13 mouse cellular contexts compared by ENCODE assay signal in genomic region chr16:95117531-95117930, GRCm38 (mm10).
A peak's percentile ranks its signal among the peaks of the same experiment; 100 is the strongest.
DNase-seq lines count a peak whose midpoint lies in the region.
"Had no signal": no experiment of that assay in that cellular context is flagged by ENCODE, and none has a peak within 500 bp of the region (broad histone marks: within the 10 kb centered on the region; RNA-seq: fewer than 3 reads in every experiment).

No protein-coding gene starts in this region.

- intact Hi-C loops in left cerebral cortex, postnatal 4 days (cut with DNase I), result no loop called here

- peak; percentile 39 for DNase-seq in embryo, embryonic 10 days (ENCODE audit: low spot score)
- no peak for DNase-seq in embryo, embryonic 9.5 days (ENCODE audit: extremely low spot score)
- peak; percentile 38 for DNase-seq in left cerebral cortex, postnatal 4 days
- no peak for DNase-seq in left cerebral cortex, adult 11 months (ENCODE audit: low spot score)
- peak; percentile 32 for DNase-seq in embryo, embryonic 10.5 days (ENCODE audit: low spot score)
- DNase-seq in layer of hippocampus, postnatal 14 days (ENCODE audit: low spot score in 2 of 2), result peak; percentile 52
- DNase-seq in urinary bladder, adult 2 months (ENCODE audit: low spot score), result no peak
- DNase-seq in heart, adult 8-10 months (ENCODE audit: low spot score), result no peak
- DNase-seq: cerebellum, adult 2 months; gastrocnemius, postnatal 10 days; kidney, adult 2 months; kidney, postnatal 4 days; thymus, postnatal 36 days had no signal

Comparison
In these comparisons a context has a peak if more than half of its experiments do, and no peak if none do; other contexts are left out.
1. DNase-seq: peak in embryo, embryonic 10 days (single experiment), left cerebral cortex, postnatal 4 days (single experiment), embryo, embryonic 10.5 days (single experiment) and layer of hippocampus, postnatal 14 days (2 of 2); none in embryo, embryonic 9.5 days (single experiment), left cerebral cortex, adult 11 months (single experiment), urinary bladder, adult 2 months (single experiment) and heart, adult 8-10 months (single experiment).